Mouse (Mus musculus) thymus, adult 2 months (tissue): ENCODE results near the gene 1110008P14Rik.

ENCODE experiments used
- CTCF ChIP-seq: fragments of 200-500 bp; IDR thresholded peaks from 2 replicates; pipeline ENCODE4 v1.5.1; 2012; ENCODE audit warnings: mild to moderate bottlenecking, control low read depth, low read length, moderate library complexity, borderline replicate concordance; ENCODE audit not compliant: control insufficient read depth, poor library complexity, insufficient read depth; ENCODE audit errors: extremely low read depth
- POLR2A ChIP-seq: fragments of 200-500 bp; IDR thresholded peaks from 2 replicates; pipeline ENCODE4 v1.6.1; 2012; ENCODE audit warnings: mild to moderate bottlenecking, low read length, control low read depth, moderate library complexity; ENCODE audit not compliant: control insufficient read depth, poor library complexity, insufficient read depth; ENCODE audit errors: extremely low read depth

- TF ChIP-seq CTCF: no peak
- TF ChIP-seq POLR2A: no peak
These were observed 31.2 kb upstream of the 1110008P14Rik start for GRCm38 (mm10) chr2:32412742-32413531.
